Mouse (Mus musculus) spleen, postnatal 36 days (tissue): ENCODE data around the gene Ttc34.

Source experiments
- DNase-seq, 2 experiments: peaks; one replicate each; pipeline ENCODE4 v3.0.0; 2022; ENCODE audit warnings: low spot score in 2 of 2, mixed read lengths in 1 of 2

Ttc34 gene

DNA sequence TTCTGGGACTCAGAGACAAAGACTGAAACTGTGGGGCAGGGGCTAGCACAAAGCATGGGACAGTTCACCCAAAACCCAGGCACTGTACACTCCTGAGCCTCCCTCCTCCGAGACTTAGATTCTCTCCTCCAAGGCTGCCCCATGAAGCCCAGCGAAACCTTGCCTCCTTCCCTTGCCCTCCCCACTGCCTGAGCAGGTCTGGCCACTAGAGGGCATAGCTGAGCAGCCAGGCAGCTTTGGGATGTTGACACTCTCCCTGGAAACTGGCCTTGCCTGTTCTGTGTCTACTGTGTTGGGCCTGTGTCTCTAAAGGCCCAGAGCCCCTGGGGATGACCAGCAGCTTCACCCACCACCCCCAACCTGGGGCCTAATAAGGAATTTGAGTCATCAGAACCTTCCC, at the start of gene Ttc34:
Gene Ttc34, plus strand, starts transcription at position 290 of the 400 bp plus-strand sequence.
- DNase-seq = peak; percentile 13 to 18

DNA sequence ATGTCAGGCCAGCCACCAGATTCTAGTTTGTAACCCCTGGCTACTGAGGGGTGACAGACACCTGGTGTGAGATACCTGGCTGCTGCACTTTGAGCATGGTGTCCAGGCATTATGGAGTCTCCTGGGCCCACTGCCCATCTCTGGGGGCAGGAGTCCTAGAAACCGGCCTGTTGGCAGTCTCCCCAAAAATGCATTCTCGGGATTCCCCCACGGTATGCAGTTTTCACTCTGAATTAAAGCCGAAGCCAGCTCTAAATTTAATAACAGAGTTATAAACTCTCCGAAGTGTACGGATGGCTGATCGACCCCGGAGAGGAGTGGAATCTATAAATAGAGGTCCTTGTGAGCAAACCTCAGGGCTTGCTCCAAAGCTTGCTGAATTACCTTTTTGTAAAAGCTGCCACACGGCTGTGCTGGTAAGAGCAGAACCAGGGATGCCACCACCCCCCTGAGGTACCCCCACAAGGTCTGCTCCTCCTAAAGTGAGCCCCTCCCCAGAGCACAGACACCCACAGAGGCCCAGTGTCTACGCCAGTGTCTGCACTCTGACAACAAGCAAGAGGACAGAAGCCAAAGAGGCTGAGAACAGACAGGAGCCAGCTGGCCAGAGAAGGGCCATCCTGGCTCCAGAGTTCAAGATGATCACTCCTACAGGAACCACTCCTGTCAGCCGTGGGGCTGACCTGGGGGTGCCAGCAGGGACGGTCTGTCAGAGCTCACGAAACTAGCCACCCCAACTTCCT, 49.1 kb upstream of the Ttc34 start:
- no peak for DNase-seq

DNA sequence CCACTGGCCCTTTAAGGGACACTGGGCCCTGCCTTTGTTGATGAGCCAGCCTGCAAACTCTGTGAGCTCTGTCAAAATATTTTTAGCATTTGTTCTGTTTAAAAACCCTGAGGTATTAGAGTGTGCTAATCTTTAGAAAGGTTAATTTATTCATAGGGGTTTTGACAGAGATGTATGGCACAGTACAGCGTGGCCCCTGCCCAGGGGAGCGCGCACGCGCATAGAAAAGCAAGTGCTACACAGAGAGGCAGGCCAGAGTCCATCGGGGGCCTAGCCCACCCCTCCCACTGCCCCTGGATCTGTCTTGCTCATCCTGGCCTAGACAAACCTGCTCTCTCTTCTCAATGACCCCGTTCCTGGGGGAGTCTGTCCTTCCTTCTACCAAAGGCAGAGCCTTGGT, 45.4 kb upstream of the Ttc34 start:
- no peak for DNase-seq

DNA sequence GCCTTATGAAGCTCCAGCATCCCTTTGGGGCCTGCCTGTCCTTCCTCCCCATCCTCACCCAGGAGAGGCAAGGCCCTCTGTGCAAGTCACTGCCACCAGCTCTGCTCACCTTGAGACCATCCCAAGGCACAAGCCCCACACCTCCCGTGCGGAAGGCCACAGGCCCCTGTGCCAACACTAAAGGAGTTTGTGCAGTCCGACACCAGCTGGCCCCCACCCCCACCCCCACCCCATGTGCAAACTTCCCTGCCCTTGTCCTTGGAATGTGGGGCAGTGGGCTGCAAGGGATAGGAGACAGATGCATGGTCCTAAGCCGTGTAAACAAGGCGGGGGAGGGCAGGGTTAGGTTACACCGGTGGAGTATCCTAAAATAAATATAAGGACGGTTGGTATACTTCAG, 43.8 kb upstream of the Ttc34 start:
- DNase-seq = no peak

DNA sequence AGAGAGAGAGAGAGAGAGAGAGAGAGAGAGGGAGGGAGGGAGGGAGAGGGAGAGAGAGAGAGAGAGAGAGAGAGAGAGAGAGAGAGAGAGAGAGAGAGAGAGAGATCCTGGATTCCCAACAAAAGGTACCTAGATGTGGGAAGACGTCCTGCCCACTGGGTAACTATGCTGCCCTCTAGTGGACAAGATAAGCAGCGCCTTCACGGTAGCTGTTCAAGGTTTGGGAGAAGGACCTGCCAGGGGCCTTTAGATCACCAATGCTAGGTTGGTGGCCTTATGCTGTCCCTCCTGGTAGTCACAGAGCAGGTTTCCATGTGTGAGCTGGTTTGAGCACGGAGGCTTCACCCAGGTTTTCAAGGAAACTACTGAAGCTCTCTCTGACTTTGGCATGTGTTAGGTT, 39.4 kb upstream of the Ttc34 start:
- peak; percentile 5 to 12 for DNase-seq

DNA sequence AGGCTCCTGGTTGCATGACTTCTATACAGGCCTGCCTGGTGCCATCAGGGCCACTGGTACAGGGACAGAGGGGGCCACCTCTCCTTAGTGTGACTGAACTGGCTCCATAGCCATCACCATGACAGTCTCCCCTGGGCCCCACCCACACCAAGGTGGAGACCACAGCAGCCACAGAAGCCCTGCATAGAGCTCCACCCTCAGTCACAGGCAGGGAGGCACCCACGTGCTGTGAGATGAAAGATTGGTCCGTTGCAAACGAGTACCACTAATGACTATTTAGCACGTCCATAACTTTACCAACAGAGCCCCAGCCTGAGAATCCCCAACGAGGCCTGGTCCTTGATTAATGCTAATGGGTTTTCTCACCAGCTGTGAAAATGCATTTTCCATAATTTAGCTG, 36.7 kb upstream of the Ttc34 start:
- DNase-seq = no peak

DNA sequence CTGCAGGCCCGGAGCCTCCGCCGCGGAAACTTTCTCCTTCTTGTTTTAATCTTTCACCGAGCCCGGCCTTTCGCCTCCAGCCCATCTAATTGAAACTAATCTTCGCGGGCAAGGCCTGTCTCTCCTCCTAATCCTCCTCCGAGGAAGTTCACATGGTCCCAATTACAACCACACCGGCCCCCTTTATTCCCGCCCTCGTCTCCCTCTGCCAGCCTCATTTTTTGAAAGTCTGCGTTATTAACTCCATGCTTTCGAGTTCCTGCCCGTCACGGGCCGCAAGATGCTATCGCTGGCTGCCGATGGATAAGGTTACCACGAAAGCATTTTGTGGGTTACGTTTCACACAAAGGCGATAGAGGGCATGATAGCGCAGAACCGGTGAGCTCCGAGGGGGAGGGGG, 35.0 kb upstream of the Ttc34 start:
- no peak for DNase-seq

DNA sequence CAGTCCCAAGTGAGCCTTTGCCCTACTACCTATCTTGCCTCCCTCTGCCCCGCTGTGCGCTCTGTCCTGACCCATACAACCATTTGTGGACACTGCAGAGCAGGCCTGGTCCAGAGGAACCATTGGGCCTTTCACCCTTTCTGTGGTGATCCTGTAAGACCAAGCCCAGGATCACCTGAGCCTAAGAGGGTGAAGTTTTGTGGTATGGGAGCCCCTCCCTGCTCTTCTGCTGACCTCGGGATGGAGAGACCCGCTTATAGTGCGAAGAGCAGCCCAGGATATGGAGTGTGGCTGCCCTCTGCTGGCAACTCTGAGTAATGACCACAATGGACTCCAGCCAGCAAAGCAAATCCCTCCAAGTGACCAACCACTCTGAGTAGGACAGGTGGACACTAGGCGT, 11.6 kb upstream of the Ttc34 start:
- DNase-seq = no peak

DNA sequence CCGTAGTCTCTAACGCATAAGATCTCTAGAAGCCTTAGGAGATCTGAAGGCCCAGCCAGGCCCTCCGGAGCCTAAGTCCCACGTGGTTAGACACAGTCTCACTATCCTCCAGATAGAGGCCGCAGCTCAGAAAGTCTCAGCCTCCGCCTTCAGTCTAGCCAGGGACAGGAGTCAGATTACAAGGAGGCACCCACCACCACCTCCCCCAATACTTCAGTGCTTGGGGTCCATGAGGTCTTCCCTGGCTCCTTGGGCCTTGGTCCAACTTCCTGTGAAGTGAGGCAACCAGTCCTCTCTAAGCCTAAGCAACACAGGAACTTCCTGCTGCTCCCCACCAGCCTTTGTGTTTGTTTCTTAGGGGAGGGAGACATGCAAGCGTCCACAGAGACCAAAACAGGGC, 11.0 kb upstream of the Ttc34 start:
- no peak for DNase-seq

DNA sequence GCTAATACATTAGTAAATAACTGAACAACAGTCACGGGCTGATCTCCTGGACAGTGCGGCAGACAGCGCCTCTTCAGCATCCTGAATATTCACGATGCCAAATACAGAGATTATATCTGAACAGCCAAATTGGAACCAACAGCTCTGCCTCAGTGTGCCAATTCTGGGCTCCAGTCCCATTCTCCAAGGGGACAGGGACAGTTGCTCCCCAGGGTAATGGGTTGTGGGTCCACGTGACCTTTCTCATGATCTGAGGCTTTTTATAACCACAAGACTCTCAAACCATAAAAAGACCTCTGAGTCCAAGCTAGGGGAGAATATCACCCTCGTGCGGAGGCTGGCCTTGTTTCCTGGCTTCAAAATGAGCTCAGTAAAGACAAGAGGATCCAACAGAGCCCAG, 10.1 kb upstream of the Ttc34 start:
- DNase-seq = no peak

DNA sequence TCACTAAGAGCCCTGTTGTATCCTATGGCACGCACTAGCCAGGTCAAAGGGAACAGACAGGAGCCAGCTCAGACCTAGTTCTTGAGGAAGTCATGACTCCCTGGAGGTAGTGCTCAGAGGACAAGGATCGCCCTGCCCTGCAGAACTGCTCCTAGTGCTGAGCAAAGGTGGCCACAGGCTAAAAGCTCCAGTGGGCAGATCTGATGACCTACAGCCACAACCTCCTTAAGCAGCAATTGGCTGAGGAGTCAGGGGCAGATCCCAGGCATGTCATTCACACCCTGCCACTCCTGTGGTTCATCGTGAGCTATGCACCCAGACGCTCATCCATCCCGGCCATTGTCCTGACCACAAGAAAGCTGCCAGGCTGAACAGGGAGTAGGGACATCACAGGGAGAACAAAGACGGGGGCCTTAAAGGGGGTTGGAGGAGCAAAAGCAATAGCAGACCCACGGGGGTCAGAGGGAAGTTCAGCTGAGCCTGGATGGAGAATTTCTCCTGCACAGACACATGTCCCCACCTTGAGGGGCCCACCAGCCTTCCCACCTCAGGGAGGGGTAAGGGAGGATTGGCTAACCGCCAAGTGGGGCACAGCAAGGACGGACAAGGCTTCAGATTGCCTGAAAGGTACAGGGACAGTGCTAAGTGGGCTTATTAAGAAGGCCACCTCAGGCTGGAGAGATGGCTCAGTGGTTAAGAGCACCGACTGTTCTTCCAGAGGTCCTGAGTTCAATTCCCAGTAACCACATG, 9.2 kb upstream of the Ttc34 start:
- DNase-seq = no peak

DNA sequence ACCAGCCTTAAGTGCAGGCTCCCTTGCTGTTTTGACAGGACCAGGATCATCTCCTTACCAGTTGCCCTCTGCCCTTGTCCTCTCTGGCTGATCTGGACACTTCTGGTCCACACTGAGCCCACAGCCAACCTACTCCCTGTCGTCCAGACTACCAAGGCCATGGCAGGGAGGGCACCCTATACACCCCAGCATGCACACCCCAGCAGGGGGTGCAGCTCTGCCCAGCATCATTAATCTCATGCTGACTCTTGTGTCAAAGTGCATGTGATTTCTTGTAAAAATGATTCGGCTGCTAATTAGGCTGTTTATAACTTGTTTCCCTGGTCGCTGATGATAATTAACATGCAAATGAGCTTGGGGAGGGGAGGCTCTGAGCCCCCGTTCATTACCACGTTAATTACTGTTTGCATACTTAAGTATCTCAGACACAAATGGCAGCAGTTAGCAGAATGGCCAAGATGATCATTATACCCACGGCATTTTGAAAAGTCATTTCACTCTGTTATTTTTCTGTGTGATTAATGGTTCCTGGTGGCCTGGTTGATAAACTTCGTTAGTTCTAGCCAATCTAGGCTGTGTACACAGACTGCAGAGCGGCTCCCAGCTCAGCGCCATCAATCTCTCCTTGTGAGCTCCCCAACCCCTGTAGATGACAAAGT, 5.2 kb upstream of the Ttc34 start:
- DNase-seq = no peak

DNA sequence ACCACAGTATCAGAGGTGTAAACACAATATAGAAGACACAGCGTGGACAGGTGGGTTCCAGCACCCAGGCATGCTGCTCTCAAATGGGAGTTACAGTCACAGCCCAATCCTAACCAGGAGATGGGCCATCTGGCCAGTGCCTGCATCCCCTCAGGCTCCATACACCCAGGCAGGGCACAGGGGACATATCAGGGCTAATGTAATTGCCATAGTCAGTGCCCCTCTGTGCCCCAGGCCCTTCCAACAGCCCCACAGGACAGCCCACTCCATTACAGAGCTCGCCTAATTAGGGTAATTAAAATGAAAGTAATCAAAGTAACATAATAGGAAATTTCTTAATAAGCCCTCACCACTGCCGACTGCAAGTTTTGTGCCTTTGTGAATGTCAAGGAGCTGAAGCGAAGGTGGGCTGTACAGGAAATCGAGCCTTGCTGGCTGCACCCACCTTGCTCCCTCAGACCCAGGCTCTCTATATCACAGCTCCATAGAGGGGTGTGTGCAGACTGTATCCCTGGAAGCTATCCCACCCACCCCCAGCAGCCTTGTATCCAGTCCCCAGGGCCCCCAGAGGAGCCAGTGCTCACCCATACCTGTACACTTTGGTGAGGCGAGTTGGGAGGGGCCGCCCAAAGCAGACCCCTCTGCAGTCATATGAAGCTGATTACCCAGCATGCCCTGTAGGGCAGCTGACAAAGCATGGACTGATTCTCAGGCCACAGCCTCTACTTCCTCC, 910 bp upstream of the Ttc34 start:
- DNase-seq = no peak

DNA sequence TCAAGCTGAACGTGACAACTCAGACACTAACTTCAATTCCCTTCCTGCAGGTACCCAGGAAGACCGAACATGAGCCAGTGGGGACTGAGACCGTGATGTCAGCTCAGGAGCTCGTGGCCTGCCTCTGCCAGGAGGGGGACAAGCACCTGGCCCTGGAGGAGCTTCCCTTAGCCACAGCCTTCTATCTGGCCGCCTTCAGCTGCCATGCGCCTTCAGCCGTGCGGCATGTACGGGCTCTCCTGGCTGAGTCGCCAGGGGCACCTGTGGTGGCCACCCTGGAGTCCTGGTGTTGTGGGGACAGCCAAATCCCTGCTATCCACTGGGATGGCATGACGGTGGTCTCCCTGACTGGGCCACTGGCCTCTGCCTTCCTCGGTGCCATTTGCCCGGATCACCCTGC, 1.5 kb downstream of the Ttc34 start:
- DNase-seq = no peak

DNA sequence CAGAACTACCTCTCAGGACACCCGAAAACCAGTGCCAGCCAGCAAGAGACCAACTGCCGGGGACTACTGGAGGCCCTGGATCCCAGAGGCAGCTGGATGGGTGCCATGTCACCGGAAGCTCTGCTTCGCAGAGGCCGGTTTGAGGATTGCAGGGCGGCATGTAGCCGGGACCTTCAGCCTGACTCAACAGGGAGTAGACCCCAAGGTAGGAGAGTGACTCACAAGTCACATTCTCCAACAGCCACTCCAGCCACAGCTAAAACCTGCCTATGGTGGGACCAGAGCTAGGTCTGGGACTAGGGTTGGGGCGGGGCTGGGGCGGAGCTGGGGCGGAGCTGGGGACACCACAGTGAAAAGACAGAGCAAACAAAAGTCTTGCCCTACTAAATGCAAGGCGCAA, 2.1 kb downstream of the Ttc34 start:
- DNase-seq = no peak

DNA sequence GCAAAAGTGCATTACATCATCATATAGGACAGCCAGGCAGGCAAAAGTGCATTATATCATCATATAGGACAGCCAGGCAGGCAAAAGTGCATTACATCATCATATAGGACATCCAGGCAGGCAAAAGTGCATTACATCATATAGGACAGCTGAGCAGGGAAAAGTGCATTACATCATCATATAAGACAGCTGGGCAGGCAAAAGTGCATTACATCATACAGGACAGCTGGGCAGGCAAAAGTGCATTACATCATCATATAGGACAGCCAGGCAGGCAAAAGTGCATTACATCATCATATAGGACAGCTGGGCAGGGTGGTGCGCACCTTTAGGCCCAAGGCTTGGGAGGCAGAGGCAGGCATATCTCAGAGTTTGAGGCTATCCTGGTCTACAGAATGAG, 15.4 kb downstream of the Ttc34 start:
- DNase-seq = no peak

DNA sequence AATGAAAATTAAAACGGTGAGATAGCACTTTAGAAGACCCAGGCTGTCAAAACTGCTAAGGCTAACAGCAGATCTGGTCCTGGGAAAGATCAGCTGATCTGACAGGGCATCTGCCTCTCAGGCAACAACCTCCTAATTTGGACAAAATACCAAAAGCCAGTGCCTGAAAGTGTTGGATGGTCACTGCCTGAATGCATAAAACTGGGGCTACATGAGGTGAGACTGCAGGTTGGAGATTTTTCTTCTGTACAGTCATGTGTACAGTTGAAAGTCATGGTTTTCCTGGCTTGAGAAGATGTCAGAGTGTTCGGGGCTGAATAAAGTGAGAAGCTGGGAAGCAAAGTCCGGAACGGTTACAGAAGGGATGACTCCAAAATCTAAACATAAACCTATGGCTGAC, 16.6 kb downstream of the Ttc34 start:
- no peak for DNase-seq

DNA sequence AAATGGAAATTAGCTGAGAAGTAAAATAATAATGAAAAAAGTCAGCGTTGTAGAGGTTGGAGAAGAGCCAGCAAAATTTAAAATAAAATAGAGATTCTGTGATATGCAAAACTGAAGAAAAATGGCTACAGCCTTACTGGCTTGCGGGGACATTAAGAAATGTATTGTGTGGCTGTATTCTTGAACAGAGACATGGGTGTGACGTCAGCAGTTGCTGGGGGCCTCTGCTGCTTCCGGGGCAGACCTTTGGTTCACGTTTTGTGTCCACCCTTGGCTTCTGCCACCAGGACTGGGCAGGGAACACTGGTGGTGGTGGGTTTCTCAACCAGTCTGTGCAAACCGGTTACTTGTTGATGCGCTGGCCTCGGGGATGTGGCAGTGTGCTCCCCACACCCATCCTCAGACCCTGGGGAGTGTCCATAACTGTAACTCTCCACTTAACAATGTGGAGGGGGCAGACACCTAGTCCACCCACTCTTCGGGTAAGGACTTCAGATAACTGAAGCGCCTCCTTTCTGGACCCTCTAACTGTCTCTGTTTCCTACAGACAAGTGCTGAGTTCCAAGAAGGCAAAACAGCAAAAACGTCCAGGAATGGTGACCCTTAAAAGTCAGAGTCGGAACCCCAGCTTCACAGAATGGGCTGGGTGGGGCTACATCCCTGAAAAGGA, 17.6 kb downstream of the Ttc34 start:
- DNase-seq = no peak

DNA sequence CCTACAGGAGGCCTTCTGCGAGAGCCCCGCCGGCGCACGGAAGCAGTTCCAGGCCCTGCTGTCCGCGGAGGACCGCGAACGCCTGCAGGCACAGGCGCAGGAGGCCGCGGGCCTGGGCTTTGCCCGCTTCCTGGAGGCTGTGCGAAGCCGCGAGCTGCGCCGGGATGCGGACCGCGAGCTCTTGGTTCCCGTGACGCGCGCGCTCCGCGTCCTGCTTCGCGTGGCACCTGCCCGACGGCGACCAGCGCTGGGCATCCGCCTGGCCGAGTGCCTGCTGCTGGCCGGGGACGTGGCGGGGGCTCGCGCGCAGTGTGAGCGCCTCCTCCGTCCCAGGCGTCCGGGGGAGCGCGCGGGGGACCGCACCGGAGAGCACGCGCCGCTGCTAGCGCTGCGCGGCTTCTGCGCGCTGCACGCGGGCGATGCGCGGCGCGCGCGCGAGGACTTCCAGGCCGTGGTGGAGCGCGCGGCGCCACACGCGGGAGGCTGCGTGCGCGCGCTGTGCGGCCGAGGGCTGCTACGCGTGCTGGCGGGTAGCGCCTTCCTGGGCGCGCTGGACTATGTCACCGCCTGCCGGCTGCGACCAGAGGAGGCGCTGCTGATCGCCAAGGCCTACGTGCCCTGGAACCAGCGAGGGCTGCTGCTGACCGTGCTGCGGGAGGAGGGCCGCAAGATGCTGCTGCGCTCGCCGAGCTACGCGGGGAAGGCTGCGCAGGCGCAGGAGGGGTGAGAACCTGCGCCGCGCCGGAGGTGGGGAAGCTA, 18.6 kb downstream of the Ttc34 start:
- no peak for DNase-seq

DNA sequence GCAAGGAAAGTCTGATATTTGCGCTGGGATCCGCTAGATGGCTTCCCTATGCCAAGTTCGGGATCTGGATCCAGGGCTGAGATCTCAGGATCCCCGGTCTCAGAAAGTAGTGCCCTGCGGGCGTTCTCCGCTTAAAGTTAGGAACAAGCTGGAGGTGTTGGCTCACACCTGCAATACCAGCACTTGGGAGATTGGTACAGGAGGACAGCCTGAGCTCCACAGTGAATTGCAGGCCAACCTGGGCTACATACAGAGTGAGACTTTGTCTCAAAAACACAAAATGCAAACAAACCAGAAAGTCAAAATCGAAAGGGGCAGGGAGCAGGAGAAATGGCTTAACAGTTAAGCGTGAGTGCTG, 19.2 kb downstream of the Ttc34 start:
- no peak for DNase-seq

DNA sequence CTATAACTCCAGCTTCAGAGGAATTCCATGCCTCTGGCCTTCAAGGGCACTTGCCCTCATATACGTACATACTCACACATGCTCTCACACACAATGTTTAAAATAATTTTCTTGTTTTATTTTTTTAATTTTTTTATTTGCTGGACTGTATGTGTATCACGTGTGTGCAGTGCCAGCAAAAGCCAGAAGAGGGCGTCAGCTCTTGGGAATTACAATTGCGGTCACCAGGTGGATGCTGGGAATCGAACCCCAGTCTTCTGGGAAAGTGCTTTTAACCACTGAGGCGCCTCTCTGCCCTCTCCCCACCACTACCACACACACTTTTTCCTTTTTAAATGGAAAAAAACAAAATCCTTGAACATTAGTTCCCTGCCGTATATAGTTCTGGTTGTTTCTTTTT, 19.6 kb downstream of the Ttc34 start:
- no peak for DNase-seq
